Mouse (Mus musculus): ENCODE data around the gene Cops7a. TPM values are rescaled to one million over a fixed set of nuclear protein-coding genes. Genes with fewer than 3 reads are reported as not detected.

Gene Cops7a
- total RNA-seq, 2 experiments from 2014 or later: 90.1 to 99.6 TPM

DNA sequence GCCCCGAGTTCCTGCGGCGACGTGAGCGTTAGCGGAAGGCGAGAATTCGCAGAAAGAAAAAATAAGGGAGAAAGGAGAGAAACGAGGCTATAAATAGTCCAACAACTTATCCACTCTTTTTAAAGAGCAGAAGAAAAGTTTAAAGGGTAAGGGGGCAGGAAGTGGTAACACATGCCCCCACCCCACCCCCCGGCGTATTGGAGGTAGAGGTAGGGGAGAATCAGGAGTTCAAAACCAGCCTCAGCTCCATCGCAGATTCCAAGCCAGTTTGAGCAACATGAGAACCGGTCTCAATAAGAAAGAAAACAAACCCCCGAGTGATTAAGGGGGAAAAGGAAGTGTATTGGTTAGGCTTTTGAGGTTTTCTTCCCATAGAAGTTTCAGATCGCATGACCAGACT, 409 bp upstream of the Cops7a start:
- intact Hi-C loops (cut with DNase I): loop anchor here (2.0 to 10.0 kb wide), 4 partner anchors 33 to 111 kb away; partner anchors contain the start of genes P3h3 and Zfp384

GRCm38 (mm10) chr6:124964638-124965037, 700 bp downstream of the Cops7a start:
- intact Hi-C loops (cut with DNase I): loop anchor here (2.0 to 10.0 kb wide), 4 partner anchors 32 to 110 kb away; partner anchors contain the start of genes P3h3 and Zfp384
- no peak for DNase-seq

More for the DNA sequence above, 409 bp upstream of the Cops7a start:
- DNase-seq: no peak

DNA sequence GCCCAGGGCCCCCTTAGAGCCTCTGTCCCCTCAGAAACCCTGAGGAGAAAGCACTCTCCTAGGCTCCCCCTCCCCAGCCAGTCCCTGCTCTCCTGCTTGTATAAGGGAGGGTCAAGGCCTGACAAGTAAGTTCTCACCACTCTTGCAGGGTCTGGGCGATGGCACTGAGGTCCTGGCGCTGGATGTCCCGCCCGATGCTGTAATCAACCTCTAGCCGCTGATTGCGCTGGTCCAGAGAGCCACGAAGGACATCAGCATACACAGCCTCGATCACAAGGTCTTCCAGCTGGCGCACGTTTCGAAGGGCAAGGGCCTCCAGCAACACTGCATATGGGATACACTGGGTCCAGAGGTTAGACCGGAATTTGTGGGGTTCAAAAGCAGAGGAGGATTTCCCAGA, 4.3 kb downstream of the Cops7a start:
- DNase-seq: no peak
- intact Hi-C loops (cut with DNase I): loop anchor here (10.0 kb wide), 2 partner anchors 56 to 106 kb away; partner anchors contain the start of gene P3h3

- intact Hi-C loops (cut with DNase I): loop anchor here (10.0 kb wide), 2 partner anchors 55 to 105 kb away; partner anchors contain the start of gene P3h3
- DNase-seq: no peak
Observed at GRCm38 (mm10) chr6:124959960-124960359, 5.4 kb downstream of the Cops7a start.

DNA sequence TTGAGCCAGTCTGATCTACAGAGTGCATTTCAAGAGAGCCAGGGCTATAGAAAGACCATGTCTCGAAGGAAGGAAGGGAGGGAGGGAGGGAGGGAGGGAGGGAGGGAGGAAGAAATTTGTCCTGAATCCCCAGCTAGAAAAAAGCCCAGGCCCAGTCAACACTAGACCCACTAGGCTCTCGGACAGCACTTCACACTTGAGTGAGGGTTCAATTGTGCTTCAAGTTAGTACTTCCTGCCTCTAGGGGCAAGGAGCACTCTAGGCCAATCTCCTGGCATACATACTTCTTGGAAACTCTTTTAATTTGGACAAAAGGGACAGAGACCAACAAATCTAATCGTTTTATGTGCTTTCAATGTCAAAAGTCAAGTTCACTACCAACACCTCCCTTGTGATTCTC, 7.2 kb downstream of the Cops7a start:
- no peak for DNase-seq
- intact Hi-C loops (cut with DNase I): no loop called here

GRCm38 (mm10) chr6:124955212-124955611, 10.1 kb downstream of the Cops7a start:
- no peak for DNase-seq
- intact Hi-C loops (cut with DNase I): no loop called here

DNA sequence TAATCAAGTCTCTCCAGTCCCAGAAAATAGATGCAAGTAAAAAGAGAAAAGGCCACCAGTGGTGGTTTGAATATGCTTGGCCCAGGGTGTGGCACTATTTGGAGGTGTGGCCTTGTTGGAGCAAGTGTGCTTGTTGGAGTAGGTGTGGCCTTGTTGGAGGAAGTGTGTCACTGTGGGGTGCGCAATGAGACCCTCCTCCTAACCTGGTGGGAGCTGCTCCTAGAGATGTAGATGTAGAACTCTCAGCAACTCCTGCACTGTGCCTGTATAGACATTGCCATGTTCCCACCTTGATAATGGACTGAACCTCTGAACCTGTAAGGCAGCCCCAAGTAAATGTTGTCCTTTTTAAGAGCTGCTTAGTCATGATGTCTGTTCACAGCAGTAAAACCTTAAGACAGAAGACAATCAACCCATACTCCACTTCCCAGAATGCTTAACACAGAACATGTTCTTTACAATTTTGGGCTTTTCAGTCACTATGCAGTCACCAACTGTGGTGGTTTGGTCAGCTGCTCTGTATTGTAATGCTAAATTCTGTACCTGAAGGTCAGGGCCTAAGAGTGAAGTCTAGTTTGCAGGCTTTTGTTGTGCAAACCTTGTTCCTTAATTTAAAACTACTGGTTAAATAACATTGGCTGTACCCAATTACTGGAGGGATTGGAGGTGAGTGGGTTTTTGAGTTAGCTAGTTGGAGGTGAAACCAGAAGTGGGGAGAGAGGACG, 11.2 kb downstream of the Cops7a start:
- no peak for DNase-seq
- intact Hi-C loops (cut with DNase I): no loop called here

DNA sequence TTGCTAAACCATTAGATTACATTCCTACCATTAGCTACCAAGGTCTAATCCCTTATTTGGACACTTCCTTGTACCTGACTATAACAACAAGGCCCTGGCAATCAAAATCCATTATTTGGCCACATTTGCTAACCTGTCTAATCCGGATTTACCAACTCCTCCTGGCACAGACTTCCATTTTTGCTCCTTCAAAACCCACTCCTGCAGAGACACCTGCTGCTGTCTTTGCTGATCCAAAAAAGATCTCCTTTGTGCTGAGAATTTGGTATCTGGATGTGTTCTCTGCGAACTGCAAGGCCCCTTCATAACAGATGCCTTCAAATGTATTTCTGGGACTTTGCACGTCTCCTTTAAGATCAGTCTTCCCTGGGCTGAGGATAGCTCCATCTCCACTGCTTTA, 21.8 kb downstream of the Cops7a start:
- no peak for DNase-seq
- intact Hi-C loops (cut with DNase I): no loop called here

DNA sequence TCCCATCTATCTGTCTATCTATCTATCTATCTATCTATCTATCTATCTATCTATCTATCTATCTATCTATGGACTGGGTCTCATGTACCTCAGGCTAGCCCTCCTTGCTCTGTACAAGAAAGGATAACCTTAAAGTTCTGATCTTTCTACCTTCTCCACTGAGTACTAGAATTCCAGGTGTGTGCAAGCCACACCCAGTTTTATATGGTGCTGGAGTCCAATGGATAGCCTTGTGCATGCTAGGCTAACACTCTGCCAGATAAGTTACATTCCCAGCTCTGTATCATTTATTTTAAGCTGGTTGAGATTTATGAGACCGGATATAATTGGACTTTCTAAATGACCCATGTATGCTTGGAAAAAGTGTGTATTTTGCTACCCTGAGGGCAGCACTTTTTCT, 23.7 kb downstream of the Cops7a start:
- no peak for DNase-seq
- intact Hi-C loops (cut with DNase I): no loop called here

GRCm38 (mm10) chr6:124938554-124938953, 26.8 kb downstream of the Cops7a start:
- intact Hi-C loops (cut with DNase I): loop anchor here (10.0 kb wide), 1 partner anchor 146 kb away; no protein-coding TSS in a partner anchor

GRCm38 (mm10) chr6:124937493-124937892, 27.8 kb downstream of the Cops7a start:
- DNase-seq: no peak
- intact Hi-C loops (cut with DNase I): loop anchor here (10.0 kb wide), 1 partner anchor 147 kb away; no protein-coding TSS in a partner anchor

More at GRCm38 (mm10) chr6:124938554-124938953, 26.8 kb downstream of the Cops7a start:
- DNase-seq: no peak

GRCm38 (mm10) chr6:124936681-124937080, 28.7 kb downstream of the Cops7a start:
- intact Hi-C loops (cut with DNase I): loop anchor here (10.0 kb wide), 1 partner anchor 148 kb away; no protein-coding TSS in a partner anchor
- no peak for DNase-seq

DNA sequence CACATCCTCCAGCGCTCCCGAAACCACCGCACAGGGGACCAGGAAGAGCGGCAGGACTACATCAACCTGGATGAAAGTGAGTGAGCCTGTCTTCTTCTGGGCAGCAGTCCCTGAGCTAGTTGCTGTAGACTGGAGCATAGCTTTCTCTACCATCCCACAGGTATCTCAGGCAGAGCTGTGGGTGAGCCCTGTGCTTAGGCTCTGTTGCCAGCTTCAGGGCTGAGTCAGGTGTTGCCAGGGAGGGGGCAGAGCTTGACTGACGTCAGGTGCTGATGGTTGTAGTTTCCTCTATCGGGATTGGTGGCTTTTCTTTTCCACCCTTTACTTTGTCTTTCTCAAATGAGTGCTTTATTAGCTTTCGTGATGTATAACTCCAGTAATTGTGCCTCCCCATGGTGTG, 30.7 kb downstream of the Cops7a start:
- intact Hi-C loops (cut with DNase I): loop anchor here (10.0 kb wide), 1 partner anchor 150 kb away; no protein-coding TSS in a partner anchor
- DNase-seq: no peak

DNA sequence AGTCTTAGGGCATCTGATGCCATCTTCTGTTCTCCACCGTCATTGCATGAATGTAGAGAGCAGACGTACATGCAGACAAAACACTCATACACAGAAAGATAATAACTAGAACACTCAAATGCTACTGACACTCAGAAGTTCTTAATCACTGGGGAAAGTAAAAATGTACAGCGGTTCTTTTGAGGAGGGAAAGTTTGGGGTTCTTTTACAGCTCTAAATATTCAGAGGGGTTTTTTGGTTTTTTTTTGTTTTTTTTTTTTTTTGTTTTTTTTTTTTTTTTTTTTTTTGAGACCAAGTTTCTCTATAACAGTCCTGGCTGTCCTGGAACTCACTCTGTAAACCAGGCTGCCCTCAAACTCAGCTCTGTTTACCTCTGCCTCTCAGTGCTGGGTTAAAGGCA, 32.2 kb downstream of the Cops7a start:
- intact Hi-C loops (cut with DNase I): loop anchor here (2.0 to 10.0 kb wide), 2 partner anchors 32 to 152 kb away; partner anchors contain the start of gene Cops7a
- DNase-seq: no peak

DNA sequence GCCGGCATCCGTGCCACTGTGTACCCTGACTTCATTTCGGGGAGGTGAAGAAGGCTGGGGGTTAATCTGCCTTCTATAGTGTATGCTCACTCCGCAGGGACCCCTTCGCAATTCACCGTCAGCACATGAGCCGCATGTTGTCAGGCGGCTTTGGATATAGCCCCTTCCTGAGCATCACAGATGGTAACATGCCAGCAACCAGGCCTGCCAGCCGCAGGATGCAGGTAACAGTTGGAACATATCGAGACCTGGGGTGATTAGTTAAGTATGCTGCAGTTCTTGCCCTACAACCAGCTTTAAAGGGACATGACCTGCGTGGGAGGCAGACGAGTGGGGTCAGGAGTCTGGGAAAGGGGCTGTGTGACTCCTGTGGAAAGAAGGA, 33.0 kb downstream of the Cops7a start:
- intact Hi-C loops (cut with DNase I): loop anchor here (2.0 to 10.0 kb wide), 2 partner anchors 32 to 152 kb away; partner anchors contain the start of gene Cops7a

GRCm38 (mm10) chr6:124931525-124932313, 33.6 kb downstream of the Cops7a start:
- DNase-seq: peak in 1 of 2 experiments; percentile 49
- intact Hi-C loops (cut with DNase I): loop anchor here (2.0 to 10.0 kb wide), 2 partner anchors 33 to 153 kb away; partner anchors contain the start of gene Cops7a

More for the DNA sequence above, 33.0 kb downstream of the Cops7a start:
- no peak for DNase-seq

- intact Hi-C loops (cut with DNase I): loop anchor here (1.0 to 10.0 kb wide), 4 partner anchors 14 to 154 kb away; no protein-coding TSS in a partner anchor
- DNase-seq: peak; percentile 99 to 100
Observed at GRCm38 (mm10) chr6:124930754-124931524, 34.4 kb downstream of the Cops7a start, which contains the start of gene Mlf2. Mlf2 (plus strand) TSS chr6:124931386.

DNA sequence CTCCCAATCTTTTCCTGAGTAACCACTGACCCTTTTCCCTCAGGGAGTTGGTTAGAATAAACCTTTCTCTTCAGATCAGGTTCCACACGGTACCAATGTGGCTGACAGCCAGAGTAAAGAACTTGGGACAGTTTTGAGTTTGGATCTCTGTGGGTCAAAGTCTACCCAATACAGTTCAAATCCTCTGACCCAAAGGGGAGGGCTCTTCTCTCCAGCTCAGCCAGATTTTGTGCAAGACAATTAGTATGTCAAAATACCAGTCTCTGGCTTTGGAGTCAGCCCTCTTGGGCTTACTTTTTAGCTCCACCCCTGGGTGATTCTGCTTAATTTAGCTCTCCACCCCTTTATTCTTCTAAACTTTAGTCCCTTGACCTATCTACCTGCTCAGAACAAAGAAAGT, 35.1 kb downstream of the Cops7a start:
- DNase-seq: peak in 1 of 2 experiments; percentile 15
- intact Hi-C loops (cut with DNase I): loop anchor here (1.0 to 10.0 kb wide), 4 partner anchors 13 to 155 kb away; no protein-coding TSS in a partner anchor

DNA sequence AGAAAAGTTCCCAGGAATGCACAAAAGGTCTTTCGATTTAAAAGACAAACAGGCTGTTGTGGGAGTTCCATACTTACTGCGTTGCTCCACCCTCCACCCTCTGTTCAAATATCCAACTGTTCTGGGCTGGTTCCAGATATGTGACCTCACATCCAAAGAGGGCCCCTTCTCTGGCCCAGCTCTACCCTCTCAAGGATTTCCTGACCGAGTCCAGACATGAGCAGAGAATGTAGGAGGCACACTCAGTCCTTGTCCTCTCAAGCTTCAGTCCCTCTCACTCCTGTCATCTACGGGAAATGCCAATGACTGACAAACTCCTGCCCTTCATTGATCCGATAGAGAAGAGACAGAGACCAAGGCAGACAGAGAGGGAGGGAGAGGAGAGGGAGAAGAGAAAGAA, 39.4 kb downstream of the Cops7a start:
- intact Hi-C loops (cut with DNase I): no loop called here
- DNase-seq: peak in 1 of 2 experiments; percentile 71

Data from heart, postnatal 14 days (tissue).